Mouse (Mus musculus) layer of hippocampus, adult 8-10 months (tissue): ENCODE data around the gene Tmem229a. TPM values are rescaled to one million over a fixed set of nuclear protein-coding genes. Genes with fewer than 3 reads are reported as not detected.

ENCODE experiments used
- total RNA-seq, 4 experiments: library from RNA; stranded (reverse); gene quantifications; 2 replicates each; pipeline ENCODE4 v1.2.4; 2022

Gene Tmem229a
- total RNA-seq, 4 experiments from 2014 or later, result 43.5 to 54.1 (median 47.4) TPM

Other genes starting within 250 kb of the Tmem229a start
- not detected for gene Hyal6, start 223.1 kb downstream of the Tmem229a start, total RNA-seq
- not detected for gene Hyal4, start 208.0 kb downstream of the Tmem229a start, total RNA-seq
- gene Spam1, start 165.1 kb downstream of the Tmem229a start, total RNA-seq, result not detected
- not detected for gene Hyal5, start 98.3 kb downstream of the Tmem229a start, total RNA-seq